Mouse (Mus musculus): ENCODE results near the gene Ces5a.

Ces5a gene

DNA sequence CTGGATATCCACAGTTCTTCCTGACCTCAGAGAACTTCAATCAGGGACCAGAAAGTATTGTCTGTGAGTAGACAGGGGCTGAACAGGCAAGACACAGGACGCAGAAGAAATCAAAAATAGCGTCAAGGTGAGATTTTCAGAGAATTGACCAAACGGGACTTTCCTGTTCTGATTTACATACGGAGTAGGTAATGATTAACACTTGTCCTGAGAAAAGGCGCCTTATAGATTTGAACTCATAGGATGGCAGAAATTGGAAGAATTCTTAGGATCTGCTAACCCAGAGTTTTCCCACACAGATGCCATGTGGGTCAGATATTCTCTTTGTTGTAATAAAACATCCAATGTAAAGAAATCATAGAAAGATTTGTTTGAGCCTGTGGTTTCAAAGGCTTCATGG is at the start of gene Ces5a:
Ces5a (minus strand) TSS at position 101 of the 400 bp plus-strand sequence.
- DNase-seq (ENCODE audit: low read depth, low spot score): no peak
- Histone ChIP-seq H3K36me3 (ENCODE audit: control insufficient read depth, insufficient read depth, low read length, poor library complexity, severe bottlenecking) (no peaks in the 10 kb centered on the region), H3K27me3 (ENCODE audit: control insufficient read depth, insufficient read depth, low read length, poor library complexity, severe bottlenecking) (no peaks in the 10 kb centered on the region)

DNA sequence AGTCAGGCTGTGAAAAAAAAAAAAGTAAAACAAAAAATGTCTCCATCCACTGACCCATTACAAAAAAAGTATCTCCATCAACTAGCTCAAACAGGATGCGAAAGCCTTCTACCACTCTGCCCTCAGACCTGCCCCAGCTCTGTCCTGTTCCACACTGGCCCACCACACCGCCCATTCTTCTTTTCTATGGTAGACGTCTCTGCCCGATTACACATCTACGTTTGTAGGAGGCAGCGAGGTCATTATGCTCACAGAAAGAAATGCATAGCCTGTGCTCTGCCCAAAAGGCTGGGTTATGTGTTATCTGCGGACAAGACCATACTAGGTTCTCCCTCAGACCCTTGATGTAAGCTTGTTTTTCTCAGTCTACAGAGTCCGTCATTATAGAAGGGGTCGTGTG is 37.2 kb upstream of the Ces5a start:
- DNase-seq (ENCODE audit: low read depth, low spot score): no peak
- Histone ChIP-seq H3K27me3 (ENCODE audit: control insufficient read depth, insufficient read depth, low read length, poor library complexity, severe bottlenecking) (no peaks in the 10 kb centered on the region), H3K36me3 (ENCODE audit: control insufficient read depth, insufficient read depth, low read length, poor library complexity, severe bottlenecking) (no peaks in the 10 kb centered on the region)

DNA sequence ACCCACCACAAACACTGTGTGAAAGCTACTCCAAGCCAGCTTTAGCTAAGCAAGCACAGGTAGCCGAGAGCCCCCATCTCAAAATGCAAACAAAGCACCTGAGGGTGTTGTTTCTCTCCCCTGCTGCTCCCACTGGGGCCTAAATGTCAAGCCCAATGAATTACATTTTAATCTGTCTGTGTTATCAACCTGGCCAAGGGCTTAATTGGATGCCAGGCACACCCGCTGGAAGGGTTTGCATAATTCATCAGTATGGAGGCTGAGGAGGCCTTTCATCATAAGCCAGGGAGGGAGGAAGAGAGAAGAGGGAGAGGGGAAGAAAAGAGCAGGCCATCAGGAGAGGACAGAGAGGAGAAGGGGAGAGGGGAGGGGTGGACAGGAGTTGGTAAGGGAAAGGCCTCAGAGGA is 36.5 kb upstream of the Ces5a start:
- DNase-seq (ENCODE audit: low read depth, low spot score): no peak
- Histone ChIP-seq H3K36me3 (ENCODE audit: control insufficient read depth, insufficient read depth, low read length, poor library complexity, severe bottlenecking) (no peaks in the 10 kb centered on the region), H3K27me3 (ENCODE audit: control insufficient read depth, insufficient read depth, low read length, poor library complexity, severe bottlenecking) (no peaks in the 10 kb centered on the region)

DNA sequence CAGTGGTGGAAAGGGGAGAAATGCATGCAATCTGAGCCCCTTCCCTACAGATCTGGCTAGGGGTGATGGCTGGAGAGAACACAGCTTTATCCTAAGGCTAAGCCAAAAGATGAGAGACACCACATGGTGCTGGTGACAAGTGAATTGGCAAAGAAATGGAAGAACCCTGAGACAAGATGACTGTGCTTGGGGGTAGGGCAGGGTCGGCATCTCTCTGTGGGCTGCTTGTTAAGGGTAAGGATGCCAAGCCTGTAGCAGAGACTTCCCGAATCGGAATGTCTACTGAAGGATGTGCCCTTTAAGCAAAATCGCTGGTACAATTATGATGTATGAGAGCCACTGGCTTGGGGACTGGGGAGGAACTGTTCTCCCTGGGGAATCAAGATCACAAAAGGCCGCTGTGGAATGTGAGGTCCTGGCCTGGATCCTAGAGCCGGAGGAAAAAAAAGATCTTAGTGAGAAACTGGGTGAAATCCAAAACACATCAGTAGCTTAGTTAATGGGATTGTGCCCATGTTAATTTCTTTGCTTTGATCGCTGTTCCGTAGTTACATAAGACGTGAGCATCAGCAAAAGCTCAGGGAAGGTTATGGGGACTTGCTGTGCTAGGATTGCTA is 35.8 kb upstream of the Ces5a start:
- H3K27me3 ChIP-seq (ENCODE audit: control insufficient read depth, insufficient read depth, low read length, poor library complexity, severe bottlenecking): no peaks in the 10 kb centered on the region
- DNase-seq (ENCODE audit: low read depth, low spot score): no peak
- H3K36me3 ChIP-seq (ENCODE audit: control insufficient read depth, insufficient read depth, low read length, poor library complexity, severe bottlenecking): no peaks in the 10 kb centered on the region

DNA sequence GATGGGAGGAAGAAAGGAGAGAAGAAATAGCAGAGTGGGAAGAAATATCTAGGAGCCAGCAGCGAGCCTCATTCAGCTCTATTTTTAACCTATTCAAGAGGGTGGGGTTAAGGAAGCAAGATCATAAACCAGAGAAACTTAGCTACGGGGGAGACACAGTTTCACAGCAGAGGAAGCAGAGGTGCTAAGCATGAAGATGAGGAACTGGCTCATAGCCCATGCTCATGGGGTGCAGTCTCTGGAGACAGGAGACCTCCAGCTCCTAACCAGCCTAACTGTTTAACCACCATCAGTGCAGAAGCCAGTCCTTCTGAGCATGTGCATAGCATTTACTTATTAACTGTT is 34.5 kb upstream of the Ces5a start:
- DNase-seq (ENCODE audit: low read depth, low spot score): no peak
- H3K36me3 ChIP-seq (ENCODE audit: control insufficient read depth, insufficient read depth, low read length, poor library complexity, severe bottlenecking): no peaks in the 10 kb centered on the region
- H3K27me3 ChIP-seq (ENCODE audit: control insufficient read depth, insufficient read depth, low read length, poor library complexity, severe bottlenecking): no peaks in the 10 kb centered on the region

DNA sequence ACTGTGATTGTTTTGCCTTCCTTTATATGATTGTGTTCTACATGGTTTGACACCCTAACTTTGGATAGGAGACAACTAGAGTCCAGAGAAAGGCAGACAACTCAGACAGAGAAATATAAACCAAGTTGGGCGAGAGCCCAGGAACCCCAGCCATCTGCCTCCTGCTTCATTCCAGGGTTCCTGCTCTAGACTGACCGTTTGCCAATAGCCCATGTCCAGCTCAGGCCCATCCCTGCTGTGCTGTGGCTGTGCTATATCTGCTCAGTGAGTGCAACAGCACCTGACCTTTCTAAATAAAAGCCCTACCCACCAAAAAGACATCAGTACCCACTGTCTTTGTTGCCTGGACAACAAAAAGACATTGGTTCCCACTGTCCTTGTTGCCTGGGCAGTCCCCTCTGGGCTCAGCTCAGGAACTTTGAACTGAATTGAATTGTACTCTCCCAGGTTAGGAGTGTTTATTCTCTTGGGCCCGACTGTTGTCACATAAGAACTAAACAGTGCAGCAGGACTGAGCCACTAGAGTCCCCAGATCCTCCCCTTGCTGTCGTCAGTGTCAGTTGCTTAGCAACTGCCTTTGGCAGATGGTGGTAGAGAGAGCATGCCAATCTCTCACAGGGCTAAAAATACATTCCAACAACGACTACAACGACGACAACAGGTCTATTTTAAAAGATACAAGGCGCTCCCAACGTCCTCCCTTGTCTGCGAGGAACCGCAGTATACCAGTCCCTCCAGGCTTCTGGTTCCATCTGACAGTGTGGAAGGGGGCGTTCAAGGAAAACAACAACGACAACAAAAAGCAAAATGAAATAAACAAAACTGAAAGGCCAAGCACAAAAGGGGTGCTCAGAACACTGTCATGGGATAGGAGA is 33.9 kb upstream of the Ces5a start:
- DNase-seq (ENCODE audit: low read depth, low spot score): no peak
- H3K27me3 ChIP-seq (ENCODE audit: control insufficient read depth, insufficient read depth, low read length, poor library complexity, severe bottlenecking): no peaks in the 10 kb centered on the region
- no peaks in the 10 kb centered on the region for H3K36me3 ChIP-seq (ENCODE audit: control insufficient read depth, insufficient read depth, low read length, poor library complexity, severe bottlenecking)

DNA sequence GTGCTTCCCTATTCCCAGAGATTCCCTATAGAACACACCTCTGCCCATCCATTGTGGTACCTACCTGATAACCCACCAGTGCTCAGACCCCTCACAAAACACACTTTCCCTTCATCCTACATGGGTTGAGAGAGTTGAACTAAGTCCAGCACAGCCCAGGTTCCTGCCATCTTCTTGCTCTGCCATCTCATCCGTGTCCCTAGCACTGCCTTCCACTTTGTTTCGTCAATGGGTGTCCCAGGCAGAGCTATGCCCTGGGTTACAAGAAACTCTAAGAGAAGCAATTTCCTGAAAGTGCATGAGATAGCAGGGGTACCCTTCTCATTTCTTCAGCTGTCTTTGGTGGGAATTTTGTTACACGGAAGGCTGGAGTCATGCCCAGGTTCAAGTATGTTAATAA is 33.0 kb upstream of the Ces5a start:
- no peak for DNase-seq (ENCODE audit: low read depth, low spot score)
- Histone ChIP-seq H3K27me3 (ENCODE audit: control insufficient read depth, insufficient read depth, low read length, poor library complexity, severe bottlenecking) (no peaks in the 10 kb centered on the region), H3K36me3 (ENCODE audit: control insufficient read depth, insufficient read depth, low read length, poor library complexity, severe bottlenecking) (no peaks in the 10 kb centered on the region)

DNA sequence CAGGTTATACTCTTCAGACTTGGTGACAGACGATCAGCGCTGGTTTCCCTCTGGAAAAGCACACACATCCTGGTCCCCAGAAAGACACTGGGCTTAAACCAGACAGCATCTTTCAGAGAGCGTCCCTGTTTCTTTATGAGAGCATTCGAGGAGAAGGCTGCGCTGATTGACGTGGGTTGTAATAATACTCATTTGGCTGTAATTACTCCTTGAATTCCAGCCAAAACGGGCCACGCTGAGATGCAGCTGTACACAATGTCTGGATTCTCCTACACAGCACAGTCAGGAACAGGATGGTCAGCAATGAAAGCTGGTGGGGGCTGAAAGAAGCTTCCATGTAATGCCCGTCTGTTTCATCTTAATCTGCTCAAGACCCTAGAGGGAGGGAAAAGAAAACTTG is 31.5 kb upstream of the Ces5a start:
- H3K36me3 ChIP-seq (ENCODE audit: control insufficient read depth, insufficient read depth, low read length, poor library complexity, severe bottlenecking): no peaks in the 10 kb centered on the region
- DNase-seq (ENCODE audit: low read depth, low spot score): no peak
- H3K27me3 ChIP-seq (ENCODE audit: control insufficient read depth, insufficient read depth, low read length, poor library complexity, severe bottlenecking): no peaks in the 10 kb centered on the region

DNA sequence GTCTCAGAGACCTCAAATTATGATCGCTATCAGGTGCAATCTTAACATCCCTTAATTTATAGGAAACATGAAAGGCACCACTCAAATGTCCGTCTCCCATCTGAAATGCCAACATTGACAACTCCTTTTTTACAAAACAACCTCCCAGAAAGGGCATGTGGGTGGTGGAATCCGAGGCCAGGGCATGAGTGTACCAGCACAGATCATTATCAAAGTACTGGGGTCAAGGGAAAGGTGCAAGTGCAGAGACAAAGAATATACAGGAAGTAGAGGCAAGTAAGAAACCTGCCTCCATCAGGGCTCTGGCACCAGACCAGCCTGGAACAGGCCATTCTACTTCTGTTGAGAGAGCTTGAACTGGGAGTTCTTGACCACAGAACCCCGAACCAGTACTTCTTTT is 29.0 kb upstream of the Ces5a start:
- no peaks in the 10 kb centered on the region for H3K27me3 ChIP-seq (ENCODE audit: control insufficient read depth, insufficient read depth, low read length, poor library complexity, severe bottlenecking)

DNA sequence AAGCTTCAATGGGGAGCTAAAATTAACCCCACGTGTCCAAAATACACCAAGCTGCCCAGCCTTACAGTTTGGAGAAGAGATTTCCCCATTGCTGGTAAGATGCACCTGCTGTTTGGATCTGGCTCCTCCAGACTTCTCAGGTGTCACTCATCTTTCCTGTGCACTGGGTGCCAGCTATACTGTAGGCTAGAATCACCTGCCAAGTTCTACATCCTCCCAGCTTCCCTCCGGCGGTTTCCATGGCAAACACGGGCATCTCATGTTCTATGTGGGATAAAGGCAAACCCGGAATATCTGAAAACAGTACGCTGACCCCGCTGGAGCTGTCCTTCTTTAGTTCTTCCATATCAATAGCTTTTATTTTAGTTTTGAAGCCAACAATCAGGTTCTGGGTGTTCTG is 27.9 kb upstream of the Ces5a start:
- DNase-seq (ENCODE audit: low read depth, low spot score): no peak
- Histone ChIP-seq H3K36me3 (ENCODE audit: control insufficient read depth, insufficient read depth, low read length, poor library complexity, severe bottlenecking) (no peaks in the 10 kb centered on the region), H3K27me3 (ENCODE audit: control insufficient read depth, insufficient read depth, low read length, poor library complexity, severe bottlenecking) (no peaks in the 10 kb centered on the region)

More for the DNA sequence above, 29.0 kb upstream of the Ces5a start:
- H3K36me3 ChIP-seq (ENCODE audit: control insufficient read depth, insufficient read depth, low read length, poor library complexity, severe bottlenecking): no peaks in the 10 kb centered on the region
- no peak for DNase-seq (ENCODE audit: low read depth, low spot score)

DNA sequence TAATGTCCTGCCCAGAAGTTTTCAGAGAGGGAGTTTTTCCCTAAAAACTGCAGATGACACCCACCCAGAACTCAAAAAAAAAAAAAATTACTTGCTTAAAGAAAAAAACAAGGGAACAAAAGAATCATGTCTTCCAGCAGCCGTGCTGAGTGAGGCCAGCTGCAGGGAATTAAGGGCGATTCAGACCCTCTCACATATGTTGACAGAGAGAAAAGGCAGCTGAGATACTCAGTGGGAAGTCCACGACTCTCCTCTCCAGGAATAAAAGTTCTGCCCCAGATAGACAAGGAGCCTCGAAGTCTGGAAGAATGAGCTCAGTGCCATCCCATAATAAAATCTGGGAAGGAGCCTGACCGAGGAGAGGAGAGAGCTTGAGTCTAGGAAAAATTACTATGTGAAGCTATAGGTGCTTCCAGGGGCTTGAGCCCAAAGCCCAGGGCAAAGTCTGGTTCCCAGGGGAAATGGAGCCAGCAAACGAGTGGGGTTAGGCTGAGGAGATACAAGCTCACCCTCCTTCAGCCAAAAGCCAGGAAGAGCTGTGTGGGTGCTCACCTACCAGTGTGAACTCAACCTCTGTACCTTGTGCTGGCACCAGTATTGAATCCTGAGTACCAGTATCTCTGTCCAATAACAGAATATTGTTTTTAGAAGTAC is 27.1 kb upstream of the Ces5a start:
- H3K36me3 ChIP-seq (ENCODE audit: control insufficient read depth, insufficient read depth, low read length, poor library complexity, severe bottlenecking): no peaks in the 10 kb centered on the region
- no peak for DNase-seq (ENCODE audit: low read depth, low spot score)

DNA sequence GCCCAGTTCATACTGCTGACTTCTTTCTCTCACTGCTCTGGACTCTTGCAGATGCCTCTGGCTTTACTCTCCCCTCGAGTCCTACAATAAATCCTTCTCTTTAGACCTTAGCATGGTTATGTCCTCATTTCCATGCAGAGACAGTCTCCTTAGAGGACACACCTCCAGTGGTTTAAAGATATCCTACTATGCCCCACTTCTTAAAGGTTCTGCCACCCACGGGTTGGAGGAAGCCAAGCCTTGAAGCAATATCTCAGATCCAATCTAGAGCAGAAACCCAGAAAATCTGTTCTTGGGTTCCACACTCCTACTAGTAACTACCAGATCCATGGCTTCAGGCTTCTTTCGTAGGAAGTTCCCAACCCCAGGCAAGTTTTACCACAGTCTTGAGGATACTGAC is 25.6 kb upstream of the Ces5a start:
- DNase-seq (ENCODE audit: low read depth, low spot score): no peak
- no peaks in the 10 kb centered on the region for H3K27me3 ChIP-seq (ENCODE audit: control insufficient read depth, insufficient read depth, low read length, poor library complexity, severe bottlenecking)
- H3K36me3 ChIP-seq (ENCODE audit: control insufficient read depth, insufficient read depth, low read length, poor library complexity, severe bottlenecking): no peaks in the 10 kb centered on the region

More for the DNA sequence above, 27.1 kb upstream of the Ces5a start:
- H3K27me3 ChIP-seq (ENCODE audit: control insufficient read depth, insufficient read depth, low read length, poor library complexity, severe bottlenecking): no peaks in the 10 kb centered on the region

DNA sequence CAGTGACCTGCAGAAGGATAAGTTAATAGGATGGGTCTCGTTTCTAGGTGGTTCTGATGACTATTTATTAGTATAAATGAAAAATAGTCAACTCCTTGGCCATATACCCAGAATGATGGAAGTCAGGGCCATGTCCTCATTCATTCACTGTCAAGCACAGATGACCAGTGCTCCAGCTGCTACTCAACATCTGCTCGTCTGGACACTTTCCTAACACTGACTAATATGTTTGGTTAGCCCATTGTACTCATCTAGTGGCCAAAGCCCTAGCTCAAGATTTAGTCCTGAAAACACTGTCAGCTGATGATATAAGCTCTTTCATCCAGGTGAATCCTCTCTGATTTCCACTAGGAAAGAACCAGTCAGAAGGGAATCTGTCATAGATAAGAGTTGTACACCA is 24.1 kb upstream of the Ces5a start:
- H3K36me3 ChIP-seq (ENCODE audit: control insufficient read depth, insufficient read depth, low read length, poor library complexity, severe bottlenecking): no peaks in the 10 kb centered on the region
- no peaks in the 10 kb centered on the region for H3K27me3 ChIP-seq (ENCODE audit: control insufficient read depth, insufficient read depth, low read length, poor library complexity, severe bottlenecking)
- DNase-seq (ENCODE audit: low read depth, low spot score): no peak

DNA sequence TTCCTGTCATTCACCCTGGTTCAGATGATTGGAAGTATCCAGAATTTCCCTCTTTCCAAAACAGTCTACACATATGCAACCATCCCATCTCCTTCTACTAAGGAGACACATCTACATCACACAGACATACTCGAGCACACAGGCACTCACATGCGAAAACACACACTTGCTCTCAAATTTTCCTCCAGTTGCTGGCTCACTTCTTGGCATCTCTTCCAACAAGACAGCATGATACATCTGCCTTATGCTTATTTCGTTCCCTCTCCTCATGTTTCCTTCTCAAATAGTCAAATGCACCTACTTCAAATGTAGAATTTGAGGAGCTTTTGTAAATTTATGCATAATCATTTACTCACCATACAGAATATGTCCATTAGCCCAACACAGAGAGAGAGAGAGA is 33.0 kb downstream of the Ces5a start:
- no peaks in the 10 kb centered on the region for H3K36me3 ChIP-seq (ENCODE audit: control insufficient read depth, insufficient read depth, low read length, poor library complexity, severe bottlenecking)
- no peak for DNase-seq (ENCODE audit: low read depth, low spot score)
- no peaks in the 10 kb centered on the region for H3K27me3 ChIP-seq (ENCODE audit: control insufficient read depth, insufficient read depth, low read length, poor library complexity, severe bottlenecking)

DNA sequence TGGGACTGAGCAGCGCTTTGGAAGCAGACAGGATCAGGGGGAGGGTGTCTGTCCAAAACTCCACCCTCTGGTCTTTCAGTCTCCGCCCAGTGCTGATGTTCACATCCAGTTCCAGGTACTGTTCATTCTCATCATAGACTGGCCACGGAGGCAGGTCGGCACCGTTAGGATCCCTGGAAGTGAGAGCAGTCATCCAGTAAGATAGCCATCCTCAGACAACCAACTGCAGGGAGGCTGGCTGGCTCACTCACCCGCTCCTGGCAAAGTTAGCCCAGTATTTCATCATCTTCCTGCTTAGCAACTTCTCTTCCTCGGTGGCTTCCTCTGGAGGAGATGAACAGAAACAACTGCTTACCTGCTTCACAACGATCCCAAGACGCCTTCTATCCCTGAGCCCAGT is 36.2 kb downstream of the Ces5a start:
- Histone ChIP-seq H3K27me3 (ENCODE audit: control insufficient read depth, insufficient read depth, low read length, poor library complexity, severe bottlenecking) (no peaks in the 10 kb centered on the region), H3K36me3 (ENCODE audit: control insufficient read depth, insufficient read depth, low read length, poor library complexity, severe bottlenecking) (no peaks in the 10 kb centered on the region)
- DNase-seq (ENCODE audit: low read depth, low spot score): no peak

All from splenic B cell, adult 2 months (primary cell).